Mouse (Mus musculus) bone marrow macrophage, adult 2 months (primary cell): ENCODE results near the gene Prr7.
"Not testable (repeated sequence)": the region's sequence is repeated elsewhere in the genome, so short reads cannot be mapped to it uniquely, and the experiment has no call there.

ENCODE experiments used
- CTCF ChIP-seq: IDR thresholded peaks from 2 replicates; pipeline ENCODE4 v1.5.1; 2012; ENCODE audit warnings: low read depth, mild to moderate bottlenecking, low read length, moderate library complexity
- POLR2A ChIP-seq: IDR thresholded peaks from 2 replicates; pipeline ENCODE4 v1.6.1; 2012; ENCODE audit warnings: mild to moderate bottlenecking, low read depth, low read length, borderline replicate concordance

GRCm38 (mm10) chr13:55437111-55437629, 26.9 kb upstream of the Prr7 start:
- not testable (repeated sequence) for TF ChIP-seq POLR2A, CTCF
